Mouse (Mus musculus): ENCODE measurements around the gene Diras2.

DNA sequence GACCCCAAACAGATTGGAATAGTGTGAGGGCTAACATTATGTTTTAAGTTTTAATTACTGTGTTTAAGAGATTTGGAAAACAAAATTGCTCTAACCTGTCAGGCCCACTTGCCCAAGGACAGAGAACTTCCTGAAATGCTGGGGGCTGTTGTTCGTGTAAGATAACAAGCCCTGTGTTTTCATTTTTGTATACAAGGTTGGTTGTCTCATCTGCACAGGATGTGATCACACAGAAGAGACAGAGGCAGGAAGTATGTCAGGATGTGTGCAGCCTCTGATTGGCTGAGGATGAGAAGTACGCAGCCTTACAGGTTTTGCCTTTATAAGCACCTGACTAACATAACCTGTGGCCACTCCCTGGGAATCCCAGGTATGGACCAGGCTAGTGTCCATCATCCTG, 43.2 kb upstream of the Diras2 start:
- TF ChIP-seq CTCF (IDR thresholded peaks at IDR 0.05; ENCODE audit: insufficient read depth, low read length) = no peak
- no peak for TF ChIP-seq POLR2A (IDR thresholded peaks at IDR 0.05; ENCODE audit: borderline replicate concordance, extremely low read depth, low read depth, low read length)

Measured in lung, adult 2 months (tissue).